Mouse (Mus musculus) thymus, adult 2 months (tissue): ENCODE data around the gene Prss43. TPM values are rescaled to one million over a fixed set of nuclear protein-coding genes. Genes with fewer than 3 reads are reported as not detected.
"Not testable (repeated sequence)": the region's sequence is repeated elsewhere in the genome, so short reads cannot be mapped to it uniquely, and the experiment has no call there.

ENCODE experiments used
- DNase-seq: peaks from one replicate; pipeline ENCODE4 v3.0.0; 2021
- H3K27ac ChIP-seq: fragments of 200-500 bp; 2 replicates; pipeline ENCODE4 v1.5.1; 2012; ENCODE audit warnings: low read length, control low read depth; ENCODE audit not compliant: control insufficient read depth, insufficient read depth
- H3K27me3 ChIP-seq: fragments of 200-500 bp; 2 replicates; pipeline ENCODE4 v1.6.1; 2012; ENCODE audit warnings: mild to moderate bottlenecking, low read length, moderate library complexity, mixed read lengths; ENCODE audit not compliant: control insufficient read depth, insufficient read depth
- H3K36me3 ChIP-seq: fragments of 200-500 bp; 2 replicates; pipeline ENCODE4 v1.6.1; 2012; ENCODE audit warnings: mild to moderate bottlenecking, low read length, moderate library complexity; ENCODE audit not compliant: control insufficient read depth, insufficient read depth
- H3K4me1 ChIP-seq: fragments of 200-500 bp; replicated peaks from 2 replicates; pipeline ENCODE4 v1.6.1; 2012; ENCODE audit warnings: low read length; ENCODE audit not compliant: control insufficient read depth, insufficient read depth
- H3K4me3 ChIP-seq: fragments of 200-500 bp; 2 replicates; pipeline ENCODE4 v1.5.1; 2012; ENCODE audit warnings: mild to moderate bottlenecking, low read length, control low read depth, moderate library complexity; ENCODE audit not compliant: control insufficient read depth, insufficient read depth
- CTCF ChIP-seq: fragments of 200-500 bp; IDR thresholded peaks from 2 replicates; pipeline ENCODE4 v1.5.1; 2012; ENCODE audit warnings: mild to moderate bottlenecking, control low read depth, low read length, moderate library complexity, borderline replicate concordance; ENCODE audit not compliant: control insufficient read depth, poor library complexity, insufficient read depth; ENCODE audit errors: extremely low read depth
- POLR2A ChIP-seq: fragments of 200-500 bp; IDR thresholded peaks from 2 replicates; pipeline ENCODE4 v1.6.1; 2012; ENCODE audit warnings: mild to moderate bottlenecking, low read length, control low read depth, moderate library complexity; ENCODE audit not compliant: control insufficient read depth, poor library complexity, insufficient read depth; ENCODE audit errors: extremely low read depth
- WGBS: fragments of 180-500 bp; shearing (Covaris S2); methylation state at CpG from one replicate; pipeline ENCODE4 v1.1.7; 2018; 5-methylcytosine and 5-hydroxymethylcytosine counted together
- polyA plus RNA-seq: library from polyadenylated mRNA; depleted of rRNA; stranded (reverse); fragments of >200 nt; gene quantifications from 2 replicates; pipeline ENCODE4 v1.2.3, GENCODE M21; 2012

The Prss43 gene
- polyA plus RNA-seq, 1 experiment: not detected

DNA sequence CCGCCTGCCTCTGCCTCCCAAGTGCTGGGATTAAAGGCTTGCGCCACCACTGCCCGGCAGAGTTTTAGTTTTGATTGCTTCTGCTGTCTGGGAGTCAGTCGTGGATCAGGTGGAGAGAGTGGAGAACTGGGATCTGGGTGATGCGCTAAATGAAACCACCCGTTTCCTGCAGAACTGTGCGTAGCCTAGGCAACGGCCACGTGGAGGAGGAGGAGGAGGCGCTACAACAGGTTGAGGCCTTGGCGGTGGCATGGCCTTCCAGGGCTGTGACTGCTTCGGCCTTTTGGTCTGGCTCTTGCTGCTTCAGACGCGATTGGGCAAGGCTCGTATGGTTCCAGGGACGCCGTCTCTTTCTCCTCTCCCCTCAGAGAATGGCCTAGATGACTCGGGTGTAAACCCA lies 12.7 kb upstream of the Prss43 start, which contains the start of gene Prss44:
Prss44 (plus strand) TSS at position 206 of the 400 bp plus-strand sequence.
- H3K4me3 ChIP-seq: no peak within 1 kb of the TSS

DNA sequence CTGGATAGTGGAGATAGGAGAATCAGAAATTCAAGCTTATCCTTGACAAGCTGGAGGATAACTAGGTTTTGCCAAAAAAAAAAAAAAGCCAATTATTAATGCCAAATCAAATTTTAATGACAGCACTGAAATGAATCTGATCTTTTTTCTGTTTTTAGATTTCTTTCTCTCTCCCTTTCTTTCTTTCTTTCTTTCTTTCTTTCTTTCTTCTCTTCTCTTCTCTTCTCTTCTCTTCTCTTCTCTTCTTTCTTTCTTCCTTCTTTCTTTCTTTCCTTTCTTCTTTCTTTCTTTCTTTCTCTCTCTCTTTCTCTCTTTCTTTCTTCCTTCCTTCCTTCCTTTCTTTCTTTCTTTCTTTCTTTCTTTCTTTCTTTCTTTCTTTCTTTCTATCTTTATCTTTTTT lies 5.9 kb upstream of the Prss43 start:
- H3K4me1 ChIP-seq, DNase-seq, H3K27me3 ChIP-seq, H3K4me3 ChIP-seq, H3K27ac ChIP-seq, H3K36me3 ChIP-seq: not testable (repeated sequence)

More for the DNA sequence above, 12.7 kb upstream of the Prss43 start, which contains the start of gene Prss44:
- Histone ChIP-seq H3K27me3 (no peaks in the 10 kb centered on the region), H3K4me1 (no peaks in the 10 kb centered on the region; the same call in 1 of the 2 replicates), H3K36me3 (no peaks in the 10 kb centered on the region), H3K27ac (no peak within 1 kb of the TSS)
- WGBS: 69% methylated on average over 18 of the region's 18 CpGs
- no peak for TF ChIP-seq POLR2A
- TF ChIP-seq CTCF: no peak
- no peak for DNase-seq

GRCm38 (mm10) chr9:110821436-110821835 lies 5.1 kb upstream of the Prss43 start:
- Histone ChIP-seq H3K4me3 (no peak overlapping the region), H3K4me1 (peaks cover 5% of the 10 kb centered on the region), H3K27me3 (no peaks in the 10 kb centered on the region), H3K36me3 (no peaks in the 10 kb centered on the region), H3K27ac (no peak overlapping the region)
- WGBS: 90% methylated on average over 7 of the region's 7 CpGs
- TF ChIP-seq POLR2A (no peak), CTCF (no peak)
- DNase-seq: no peak

- Histone ChIP-seq H3K4me1 (peaks cover 7% of the 10 kb centered on the region), H3K36me3 (no peaks in the 10 kb centered on the region), H3K27me3 (no peaks in the 10 kb centered on the region), H3K27ac (no peak overlapping the region), H3K4me3 (no peak overlapping the region)
- no peak for DNase-seq
- no peak for TF ChIP-seq CTCF
- TF ChIP-seq POLR2A: no peak
- WGBS: 61% methylated on average over 4 of the region's 4 CpGs
Measured at GRCm38 (mm10) chr9:110825426-110825825, 1.1 kb upstream of the Prss43 start.

DNA sequence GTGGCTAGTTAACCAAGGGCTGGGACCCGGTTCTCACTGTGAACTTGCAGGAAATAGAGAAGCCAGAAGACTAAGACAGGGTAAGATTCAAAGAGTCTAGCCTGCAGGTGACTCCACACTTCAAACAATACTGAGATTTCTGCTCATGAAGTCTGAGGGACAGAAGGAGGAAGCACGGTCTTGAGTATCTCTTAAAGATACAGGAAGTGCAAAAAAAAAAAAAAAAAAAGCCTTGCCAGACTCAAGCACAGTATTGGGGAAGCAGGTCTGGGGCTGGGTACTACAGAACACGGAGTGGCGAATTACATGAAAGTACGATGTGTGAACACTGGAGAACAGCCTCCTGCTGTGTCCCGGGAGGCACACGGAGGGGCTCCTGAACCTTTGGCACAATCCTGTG lies 658 bp upstream of the Prss43 start:
- 9% methylated on average over 7 of the region's 7 CpGs for WGBS
- TF ChIP-seq CTCF (no peak), POLR2A (no peak)
- H3K4me3 ChIP-seq: no peak overlapping the region
- H3K27me3 ChIP-seq: no peaks in the 10 kb centered on the region
- H3K4me1 ChIP-seq: peaks cover 7% of the 10 kb centered on the region
- H3K36me3 ChIP-seq: no peaks in the 10 kb centered on the region
- peak; percentile 14 for DNase-seq
- no peak overlapping the region for H3K27ac ChIP-seq

DNA sequence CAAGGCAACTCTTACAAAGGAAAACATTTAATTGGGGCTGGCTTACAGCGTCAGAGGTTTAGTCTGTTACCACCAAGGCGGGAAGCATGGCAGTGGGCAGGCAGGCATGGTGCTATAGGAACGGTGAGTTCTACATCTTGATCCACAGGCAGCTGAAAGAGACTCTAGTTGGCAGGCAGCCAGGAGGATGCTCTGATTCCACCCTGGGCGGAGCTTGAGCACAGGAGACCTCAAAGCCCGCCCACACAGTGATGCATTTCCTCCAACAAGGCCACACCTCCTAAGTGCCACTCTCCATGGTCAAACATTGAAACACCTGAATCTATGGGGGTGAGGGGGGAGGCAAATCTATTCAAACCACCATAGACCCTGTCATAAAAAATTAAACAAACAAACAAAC lies 6.5 kb downstream of the Prss43 start:
- H3K36me3 ChIP-seq: no peaks in the 10 kb centered on the region
- no peak for TF ChIP-seq POLR2A
- TF ChIP-seq CTCF: no peak
- peaks cover 4% of the 10 kb centered on the region; the same call in 1 of the 2 replicates for H3K4me1 ChIP-seq
- no peak for DNase-seq
- no peak overlapping the region for H3K27ac ChIP-seq
- no peak overlapping the region for H3K4me3 ChIP-seq
- H3K27me3 ChIP-seq: no peaks in the 10 kb centered on the region
- WGBS: 74% methylated on average over 5 of the region's 5 CpGs

DNA sequence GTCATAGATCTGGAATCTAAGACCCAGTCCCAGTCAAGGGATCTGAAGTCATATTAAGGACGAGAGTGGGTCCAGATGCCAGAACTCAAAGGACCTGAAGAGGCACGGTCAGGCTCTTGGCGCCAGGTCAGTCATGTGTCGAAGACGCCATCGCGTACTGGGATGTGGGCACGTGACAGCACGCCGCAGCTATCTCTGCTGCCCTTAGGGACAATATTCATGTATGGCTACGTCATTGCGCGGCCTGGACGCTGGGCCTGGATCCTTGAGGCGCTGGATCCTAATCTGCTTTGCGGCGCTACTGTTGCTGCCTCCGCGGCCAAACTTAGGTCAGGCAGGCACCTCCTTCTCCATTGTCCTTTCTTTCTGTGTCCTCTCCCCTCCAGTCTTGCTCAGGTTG lies 7.9 kb downstream of the Prss43 start, which contains the start of gene Prss45:
Prss45 (plus strand) TSS at position 178 of the 400 bp plus-strand sequence.
- peaks cover 4% of the 10 kb centered on the region; the same call in 1 of the 2 replicates for H3K4me1 ChIP-seq
- H3K27ac ChIP-seq: no peak within 1 kb of the TSS
- WGBS: 97% methylated on average over 19 of the region's 19 CpGs
- no peaks in the 10 kb centered on the region for H3K27me3 ChIP-seq
- DNase-seq: no peak
- no peaks in the 10 kb centered on the region for H3K36me3 ChIP-seq
- TF ChIP-seq POLR2A: no peak
- no peak for TF ChIP-seq CTCF
- H3K4me3 ChIP-seq: no peak within 1 kb of the TSS
